Mouse (Mus musculus) heart, postnatal 14 days (tissue): ENCODE results near the gene Cldn1. TPM values are rescaled to one million over a fixed set of nuclear protein-coding genes. Genes with fewer than 3 reads are reported as not detected.

ENCODE experiments used
- DNase-seq, 2 experiments: peaks; one replicate each; pipeline ENCODE4 v3.0.0; 2021 to 2022
- intact Hi-C: fragments of 180-260 bp; cut with DNase I; formaldehyde crosslinking; loops from one replicate; pipeline ENCODE4 v1.15.1; 2025
- long read RNA-seq, 2 experiments: library from polyadenylated mRNA; stranded (forward); transcript quantifications; one replicate each; pipeline ENCODE4 v2.0.0; 2021
- total RNA-seq, 2 experiments: library from RNA; stranded (reverse); gene quantifications; 2 replicates each; pipeline ENCODE4 v1.2.3; 2021

Gene Cldn1
- 1 to 10 TPM in 1 of 2 experiments, under 1 TPM in 1; 0.85 to 1.0 TPM for total RNA-seq
- long read RNA-seq, experiment 1 = 0 reads
- long read RNA-seq, experiment 2 = 0 reads

DNA sequence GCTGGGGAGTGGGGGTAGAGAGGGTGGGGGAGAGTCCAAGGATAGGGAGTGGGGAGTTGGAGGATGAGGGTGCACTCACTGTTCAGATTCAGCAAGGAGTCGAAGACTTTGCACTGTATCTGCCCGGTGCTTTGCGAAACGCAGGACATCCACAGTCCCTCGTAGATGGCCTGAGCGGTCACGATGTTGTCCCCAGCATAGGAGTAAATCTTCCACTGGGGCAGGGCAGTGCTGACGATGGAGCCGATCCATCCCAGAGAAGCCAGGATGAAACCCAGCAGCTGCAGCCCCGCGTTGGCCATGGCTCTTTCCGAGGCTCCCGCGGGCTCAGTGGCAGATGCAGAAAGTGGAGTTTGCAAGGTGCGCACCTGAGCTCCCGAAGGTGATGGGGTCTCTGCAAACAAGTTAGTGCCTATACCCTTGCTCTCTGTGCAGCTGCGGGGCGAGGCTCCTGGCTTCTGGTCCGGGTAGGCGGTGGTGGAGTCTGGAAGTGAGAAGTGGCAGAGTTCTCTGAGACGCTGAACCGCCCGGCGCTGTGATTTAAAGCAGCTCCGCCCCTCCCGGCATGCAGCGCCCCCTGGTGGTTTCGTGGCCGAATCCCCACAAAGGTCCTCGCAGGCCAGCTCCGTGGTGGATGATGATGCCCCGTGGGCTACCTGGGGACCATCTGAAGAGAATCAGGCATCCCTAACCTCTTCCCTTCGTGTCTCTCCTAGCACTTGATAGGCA is at the start of gene Cldn1:
Gene Cldn1, minus strand, starts transcription at position 517 of the 729 bp plus-strand sequence.
- peak; percentile 85 to 91 for DNase-seq
- intact Hi-C loops = loop anchor here (2.0 to 5.0 kb wide), 2 partner anchors 139 to 407 kb away; no protein-coding TSS in a partner anchor

DNA sequence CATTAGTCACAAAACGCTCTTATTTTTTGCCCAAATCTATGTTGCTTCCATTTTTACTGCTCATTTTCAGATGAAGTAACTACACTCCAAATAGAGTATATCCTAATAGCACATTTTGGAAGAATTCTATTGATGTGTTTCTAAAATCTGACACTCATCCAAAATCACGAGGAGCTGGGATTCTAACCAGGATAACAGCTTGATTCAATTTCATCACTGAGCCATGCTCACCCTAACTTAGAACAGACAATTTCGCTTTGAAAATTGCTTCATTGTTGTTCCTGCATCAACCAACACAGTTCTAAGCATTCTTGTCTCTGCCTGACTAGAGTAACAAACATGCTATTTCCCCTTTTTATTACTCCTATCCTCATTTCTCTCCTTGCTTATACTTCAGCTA is 47.0 kb upstream of the Cldn1 start:
- no peak for DNase-seq
- intact Hi-C loops = no loop called here

DNA sequence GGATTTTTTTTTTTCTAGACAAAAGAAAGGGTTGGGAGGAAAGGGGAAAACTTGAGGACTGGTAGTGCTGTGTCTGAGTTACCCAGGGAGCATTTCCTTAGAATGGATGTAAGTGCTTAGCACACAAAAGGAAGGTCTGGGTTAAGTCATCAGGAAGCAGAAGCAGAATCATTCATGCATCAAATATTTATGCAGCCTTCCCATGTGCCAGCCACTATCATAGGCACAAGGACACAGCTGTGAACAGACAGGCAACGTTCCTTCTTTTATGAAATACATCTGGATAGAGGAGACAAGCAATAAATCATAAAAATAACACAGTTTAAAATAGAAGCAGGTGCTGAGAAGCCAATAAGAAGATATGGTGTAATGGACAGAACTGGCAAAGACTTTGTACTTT is 32.4 kb upstream of the Cldn1 start:
- intact Hi-C loops = no loop called here
- no peak for DNase-seq

DNA sequence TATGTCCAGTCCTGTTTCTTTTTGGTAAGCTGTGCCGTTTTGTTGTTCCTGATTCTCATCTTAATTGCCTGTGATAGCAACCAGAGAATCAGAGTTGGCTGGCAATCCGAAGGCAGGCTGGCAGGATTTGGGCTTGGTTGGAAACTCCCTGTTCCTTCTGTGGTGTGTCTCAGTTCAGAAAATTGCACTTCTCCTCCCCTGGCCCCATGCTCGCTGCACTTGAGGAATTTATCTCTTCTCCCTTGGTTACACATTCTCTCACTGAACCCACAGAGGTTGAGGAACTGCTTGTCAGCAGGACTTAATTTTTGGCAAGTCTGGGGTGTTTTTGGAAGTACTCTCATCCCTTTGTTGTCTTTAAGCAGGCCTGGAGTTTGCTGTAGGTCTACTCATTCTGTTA is 29.3 kb upstream of the Cldn1 start:
- DNase-seq = peak in 1 of 2 experiments; percentile 2
- intact Hi-C loops = no loop called here

DNA sequence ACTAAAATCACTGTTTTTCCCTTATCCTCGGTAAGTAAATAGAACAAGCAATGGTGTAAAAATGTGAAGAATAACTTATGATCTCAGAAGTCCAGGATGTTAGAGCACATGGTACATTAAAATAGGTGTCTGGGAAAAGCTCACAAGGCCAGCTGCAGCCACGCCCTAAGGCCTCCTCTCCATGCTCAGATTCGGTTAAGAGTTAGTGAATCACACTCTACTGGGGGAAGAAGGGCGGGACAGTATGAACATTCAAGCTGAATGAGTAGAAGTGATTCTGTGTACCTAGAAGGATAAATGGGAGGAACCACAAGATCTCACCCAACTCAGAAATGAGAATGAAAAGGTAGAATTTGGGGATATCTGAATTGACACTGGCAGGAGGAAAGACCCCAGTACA is 28.9 kb upstream of the Cldn1 start:
- DNase-seq = no peak

DNA sequence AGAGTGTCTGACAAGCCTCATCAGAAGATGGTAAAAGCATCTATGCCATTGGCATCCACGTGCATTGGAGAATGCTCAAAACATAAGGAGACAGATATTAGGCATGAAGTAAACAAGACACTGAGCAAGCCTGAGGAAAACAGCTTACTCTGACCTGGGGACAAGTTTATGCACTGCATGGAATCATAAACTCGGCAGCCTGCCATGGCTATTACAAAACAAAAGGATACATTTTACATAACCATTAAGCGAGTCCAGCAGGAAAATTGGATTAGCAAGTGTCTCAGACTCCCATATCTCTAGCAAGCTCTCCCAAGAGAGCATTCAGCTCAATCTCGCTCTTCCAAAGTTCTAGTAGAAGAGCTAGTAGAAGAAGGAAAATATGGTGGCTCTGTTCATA is 19.3 kb upstream of the Cldn1 start:
- peak in 1 of 2 experiments; percentile 16 for DNase-seq
- intact Hi-C loops = no loop called here

More for the DNA sequence above, 28.9 kb upstream of the Cldn1 start:
- intact Hi-C loops = no loop called here

DNA sequence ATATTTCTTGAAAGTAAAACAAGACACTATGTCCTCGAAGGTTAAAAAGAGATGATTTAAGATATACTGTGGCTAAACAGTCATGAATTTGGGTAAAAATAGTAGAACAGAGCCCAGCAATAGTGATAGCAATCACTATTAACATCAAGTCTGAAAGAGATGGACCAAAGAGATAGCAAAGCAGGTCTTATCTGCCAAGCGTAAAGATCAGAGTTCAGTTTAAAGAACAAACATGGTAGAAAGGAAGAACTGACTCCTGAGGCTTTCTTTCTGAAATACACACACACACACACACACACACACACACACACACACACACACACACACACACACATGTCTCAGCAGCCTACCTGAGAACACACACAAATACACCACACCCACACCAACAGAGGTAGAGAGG is 14.5 kb upstream of the Cldn1 start:
- intact Hi-C loops = no loop called here
- DNase-seq = no peak

DNA sequence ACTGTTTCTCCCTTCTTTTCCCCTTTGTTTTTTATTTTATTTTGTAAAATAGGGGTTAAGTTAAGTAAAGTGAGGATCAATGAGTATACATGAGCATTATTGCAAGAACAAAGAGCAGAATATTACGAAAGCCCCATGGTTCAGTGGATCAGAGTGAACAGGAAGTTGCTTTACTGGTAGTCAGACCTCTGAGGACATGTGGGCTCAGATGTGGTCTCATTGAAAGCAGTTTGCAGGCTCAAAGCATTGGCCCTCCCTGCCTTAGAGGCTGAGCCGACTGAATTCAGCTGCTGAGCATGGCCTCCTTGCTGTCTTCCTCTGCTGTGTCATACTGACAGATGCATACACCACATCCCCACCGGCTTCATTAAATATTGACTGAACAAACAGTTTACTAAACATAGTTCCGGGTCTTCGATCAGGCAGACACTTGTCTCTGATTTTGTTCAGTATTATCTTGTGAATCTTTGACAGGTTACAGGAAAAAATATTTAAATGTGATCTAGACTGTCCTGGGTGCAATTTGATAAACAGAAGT is 12.5 kb upstream of the Cldn1 start:
- intact Hi-C loops = no loop called here
- no peak for DNase-seq

DNA sequence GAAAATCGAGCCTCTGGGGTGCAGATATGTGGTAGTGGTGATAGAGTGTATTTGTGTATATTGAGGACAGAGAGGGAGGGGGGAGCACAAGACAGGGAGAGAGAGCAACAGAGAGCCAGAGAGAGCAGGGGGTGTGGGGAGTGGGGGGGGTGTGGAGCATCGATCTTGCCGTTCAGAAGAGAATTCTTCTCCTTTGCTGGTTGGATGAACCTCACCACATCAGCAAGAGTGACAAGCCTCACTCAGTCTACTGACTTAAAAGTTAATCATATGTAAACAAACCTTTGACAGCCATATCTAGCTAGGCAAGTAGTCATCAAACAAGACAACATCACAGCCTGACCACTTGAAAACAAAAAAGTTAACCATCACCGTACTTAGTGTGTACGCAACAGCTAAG is 5.5 kb upstream of the Cldn1 start:
- intact Hi-C loops = no loop called here
- no peak for DNase-seq

DNA sequence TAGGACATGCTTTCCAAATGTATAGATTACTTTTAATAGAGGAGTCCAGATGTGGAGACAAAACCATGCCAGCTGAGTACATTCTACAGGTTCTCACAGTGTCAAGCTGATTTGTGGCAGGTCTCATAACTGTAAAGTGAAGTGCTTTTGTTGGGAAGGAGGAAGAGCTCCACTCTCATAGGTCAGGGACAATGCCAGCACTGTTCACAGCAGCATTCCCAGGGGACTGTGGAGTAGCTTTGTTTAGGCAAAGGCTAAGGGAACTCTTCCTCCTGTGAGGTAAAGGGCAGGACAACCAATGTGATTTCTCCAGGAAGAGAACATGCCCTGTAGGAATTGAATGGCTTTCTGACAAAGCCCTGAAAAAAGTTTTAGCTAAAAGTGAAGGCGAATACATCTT is 1.5 kb downstream of the Cldn1 start:
- no peak for DNase-seq
- intact Hi-C loops = loop anchor here (2.0 to 5.0 kb wide), 2 partner anchors 138 to 405 kb away; no protein-coding TSS in a partner anchor

DNA sequence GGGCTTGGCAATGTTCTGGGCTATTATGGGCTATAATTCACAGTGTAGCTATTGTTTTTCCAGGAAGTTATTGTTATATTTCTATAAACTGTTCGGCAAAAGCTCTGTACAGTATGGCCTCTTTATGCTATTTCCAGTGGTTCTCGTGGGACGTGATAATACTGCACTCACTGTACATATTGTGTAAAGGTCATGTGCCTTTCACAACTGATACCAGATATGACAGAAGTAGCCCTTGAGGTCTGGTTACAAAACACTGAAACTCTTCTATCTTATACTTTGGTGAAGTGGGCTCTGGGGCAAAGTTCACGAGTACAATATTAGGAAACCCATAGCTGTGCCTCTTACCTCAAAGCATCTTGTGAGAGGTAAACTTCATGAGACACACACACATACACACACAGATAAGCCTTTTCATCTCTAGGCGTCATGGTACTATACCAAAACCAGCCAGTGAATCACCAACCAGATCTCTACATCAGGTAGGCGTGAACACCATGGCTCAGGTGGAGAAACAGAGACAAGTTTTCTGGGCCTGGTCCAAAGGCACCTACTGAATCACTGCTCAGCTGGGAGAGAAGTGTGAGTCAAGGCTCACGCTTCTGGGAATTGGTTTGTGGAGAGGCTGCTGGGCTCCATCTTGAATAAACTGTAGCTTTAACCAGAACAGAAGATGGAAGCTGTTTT is 2.5 kb downstream of the Cldn1 start:
- DNase-seq = no peak
- intact Hi-C loops = no loop called here

DNA sequence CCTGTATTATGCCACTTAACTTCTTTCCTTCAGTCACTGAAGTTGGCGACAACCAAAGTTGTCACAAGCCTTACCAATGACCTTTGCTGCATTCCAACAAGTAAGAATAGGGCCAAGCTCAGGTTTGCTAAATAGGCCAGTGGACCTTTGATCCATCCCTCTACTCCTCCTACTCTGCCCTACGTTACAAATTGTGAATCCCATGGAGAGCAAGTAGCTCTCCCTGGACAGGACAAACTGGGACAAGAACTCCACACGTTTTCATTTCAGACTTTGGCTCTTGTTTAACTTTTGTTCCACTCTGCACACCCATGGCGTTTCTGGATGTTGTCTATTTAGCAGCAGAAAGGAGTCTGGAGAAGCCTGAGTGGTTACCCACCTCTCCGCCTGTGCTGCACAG is 3.5 kb downstream of the Cldn1 start:
- intact Hi-C loops = no loop called here

DNA sequence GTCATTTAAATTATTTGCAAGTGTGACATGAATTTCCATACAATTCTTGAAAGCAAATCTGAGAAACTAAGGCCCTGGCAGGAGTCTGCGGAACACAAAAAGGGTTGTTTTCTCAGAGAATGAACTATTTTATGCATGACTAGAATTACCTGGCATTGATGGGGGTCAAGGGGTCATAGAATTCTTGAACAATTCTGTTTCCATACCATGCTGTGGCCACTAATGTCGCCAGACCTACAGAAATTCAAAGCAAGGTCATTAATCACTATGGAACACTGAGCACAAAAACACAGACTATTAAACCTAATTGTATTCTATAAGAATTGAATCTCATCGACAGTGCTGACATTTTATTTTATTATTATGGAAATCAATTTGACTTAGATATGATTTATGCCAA is 10.9 kb downstream of the Cldn1 start:
- intact Hi-C loops = no loop called here
- no peak for DNase-seq

More for the DNA sequence above, 3.5 kb downstream of the Cldn1 start:
- no peak for DNase-seq

DNA sequence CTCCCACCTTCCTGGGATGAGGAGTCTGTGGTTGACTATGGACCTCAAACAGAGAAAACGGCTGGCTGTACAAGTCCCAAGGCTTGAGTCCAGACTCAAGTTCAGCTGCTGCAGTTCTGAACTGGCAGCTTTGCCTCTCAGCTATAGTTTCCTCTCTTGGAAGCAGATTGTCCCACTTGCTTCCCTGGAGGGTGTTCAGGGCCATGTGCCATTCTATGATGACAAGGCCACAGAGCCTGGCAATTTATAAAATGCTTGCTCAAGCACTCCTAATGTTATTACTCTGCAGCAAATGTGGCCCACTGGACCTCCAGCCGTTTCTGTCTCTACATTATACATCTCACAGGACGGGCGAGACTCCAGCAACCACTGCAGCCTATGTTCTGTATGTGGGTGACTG is 12.0 kb downstream of the Cldn1 start:
- DNase-seq = no peak
- intact Hi-C loops = no loop called here

DNA sequence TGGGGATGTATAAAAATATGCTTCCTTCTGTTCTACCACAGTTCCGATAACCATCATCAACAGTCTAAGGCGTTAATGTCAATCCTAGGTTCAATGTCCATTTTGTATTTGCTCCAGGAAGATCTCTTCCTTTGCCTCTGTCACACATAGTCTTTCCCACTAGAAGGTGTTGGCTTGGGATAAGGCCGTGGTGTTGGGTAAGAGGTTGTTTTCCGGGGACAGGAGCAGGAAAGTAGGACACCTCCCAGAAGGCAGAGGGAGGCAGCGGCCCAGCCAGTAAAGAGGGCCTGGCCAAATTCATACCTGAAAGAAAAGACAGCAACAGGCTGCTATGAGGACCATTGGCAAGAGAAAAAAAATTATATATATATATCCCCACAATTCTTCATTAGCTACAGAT is 12.7 kb downstream of the Cldn1 start:
- intact Hi-C loops = no loop called here
- DNase-seq = no peak

DNA sequence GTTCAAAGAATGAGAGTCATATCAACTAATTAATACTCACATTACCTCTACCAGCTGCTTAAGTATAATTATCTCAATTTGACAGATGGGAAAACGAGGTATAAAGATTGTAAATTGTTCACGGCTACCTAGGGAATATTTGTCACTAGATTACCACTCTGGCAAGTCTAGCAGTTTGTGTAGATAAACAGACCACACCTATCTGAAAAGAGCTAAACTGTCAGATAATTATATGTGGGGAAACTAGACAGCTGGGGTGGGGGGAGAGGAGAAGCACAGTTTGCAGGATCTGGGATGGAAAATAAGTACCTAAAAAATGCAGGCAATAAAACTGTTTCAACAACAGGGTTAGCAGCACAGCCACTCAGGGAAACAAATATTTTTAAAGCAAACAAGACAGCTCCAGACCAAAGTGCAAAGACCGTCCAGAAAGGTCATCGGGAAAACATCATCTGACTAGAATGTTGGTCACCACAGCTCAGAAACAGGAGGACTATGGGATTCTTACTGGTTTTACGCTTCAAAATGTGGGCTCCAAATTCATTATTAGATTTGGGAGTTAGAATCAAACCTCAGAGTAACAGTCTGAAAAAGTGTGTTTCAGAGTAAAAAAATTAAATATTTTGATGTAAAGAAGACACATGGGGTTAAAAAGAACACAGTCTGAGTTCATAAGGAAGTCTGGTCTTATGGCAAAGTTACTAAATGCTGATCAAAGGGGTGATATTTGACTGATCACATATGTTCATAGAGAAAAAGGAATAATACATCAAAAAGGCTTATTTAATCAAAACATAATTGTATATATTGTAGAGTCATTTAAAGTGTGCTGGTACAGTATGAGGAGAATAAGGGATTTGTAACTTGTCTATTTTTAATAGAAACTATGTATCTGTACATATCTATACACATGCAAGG is 13.5 kb downstream of the Cldn1 start:
- no peak for DNase-seq
- intact Hi-C loops = no loop called here

DNA sequence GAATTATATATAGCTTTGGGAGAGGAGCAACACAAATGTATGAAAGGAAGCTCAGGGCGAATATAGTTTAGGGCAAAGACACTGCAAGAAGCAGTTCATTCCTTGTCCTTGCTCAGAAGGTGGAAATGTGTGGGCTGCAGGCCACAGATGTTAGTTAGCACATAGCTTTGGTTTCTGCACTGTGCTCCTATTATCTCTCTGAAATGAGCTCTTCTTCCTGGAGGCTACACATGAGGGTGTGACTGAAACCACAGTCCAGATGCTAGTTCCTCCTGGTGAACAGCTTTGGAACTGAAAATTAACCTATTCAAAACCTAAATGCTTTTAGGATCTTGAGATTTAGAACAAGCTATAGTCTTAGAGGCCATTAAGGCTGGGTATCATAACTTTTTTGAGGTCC is 16.1 kb downstream of the Cldn1 start:
- DNase-seq = no peak
- intact Hi-C loops = no loop called here

DNA sequence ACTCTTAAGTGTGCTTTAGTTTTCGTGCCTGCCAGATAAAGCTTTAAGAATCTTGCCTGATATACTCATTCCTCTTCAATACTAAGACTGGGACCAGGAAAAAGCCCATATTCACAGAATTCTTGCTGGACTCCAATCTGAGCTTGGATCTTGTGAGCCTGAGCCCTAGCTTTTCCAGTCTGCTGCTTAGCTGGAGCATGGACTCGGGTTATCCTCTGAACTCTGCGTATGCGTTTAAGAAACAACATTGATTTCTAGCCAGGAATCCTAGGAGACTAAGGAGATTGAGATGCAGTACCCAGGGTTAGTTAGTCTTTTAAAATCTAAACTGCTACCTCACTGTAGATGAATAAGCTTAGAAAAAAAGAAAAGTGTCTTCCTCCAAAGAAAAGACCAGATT is 20.9 kb downstream of the Cldn1 start:
- DNase-seq = no peak
- intact Hi-C loops = no loop called here

DNA sequence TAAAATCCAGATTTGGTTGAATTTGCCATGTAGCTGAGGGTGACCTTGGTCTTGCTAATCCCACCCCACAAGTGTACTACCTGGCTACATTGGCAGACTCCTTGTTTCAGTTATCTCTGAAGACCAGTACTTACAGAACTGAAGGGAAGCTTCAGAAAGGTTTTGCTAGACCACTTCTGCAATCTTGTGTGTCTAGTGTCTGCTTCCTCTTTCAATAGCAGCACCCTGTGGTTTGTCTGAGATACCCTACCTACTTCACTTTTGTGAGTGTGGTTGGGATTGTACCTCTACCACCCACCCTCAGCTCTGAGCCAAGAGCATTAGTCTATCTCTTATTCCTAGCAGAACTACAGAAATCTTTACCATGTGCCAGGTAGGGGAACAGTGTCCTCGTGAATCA is 22.8 kb downstream of the Cldn1 start:
- no peak for DNase-seq
- intact Hi-C loops = no loop called here

DNA sequence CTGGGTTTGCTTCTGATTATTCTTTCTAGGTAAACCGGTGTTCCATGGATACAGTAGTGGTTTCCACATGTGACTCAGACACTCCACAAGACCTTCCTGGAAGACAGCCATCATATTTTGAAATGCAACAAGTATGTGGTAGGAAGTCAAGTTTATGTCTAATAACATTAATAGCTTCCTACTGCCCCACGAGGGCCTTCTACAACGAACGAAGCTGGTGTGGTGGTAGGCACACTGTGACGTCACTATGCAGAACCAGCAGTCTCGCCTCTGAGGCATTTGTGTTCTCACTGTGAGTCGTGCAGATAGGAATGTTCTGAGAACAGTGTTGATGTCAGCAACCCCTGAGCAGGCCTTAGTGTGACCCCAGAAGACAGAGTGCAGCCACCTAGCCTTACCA is 55.4 kb downstream of the Cldn1 start:
- no peak for DNase-seq
- intact Hi-C loops = no loop called here

DNA sequence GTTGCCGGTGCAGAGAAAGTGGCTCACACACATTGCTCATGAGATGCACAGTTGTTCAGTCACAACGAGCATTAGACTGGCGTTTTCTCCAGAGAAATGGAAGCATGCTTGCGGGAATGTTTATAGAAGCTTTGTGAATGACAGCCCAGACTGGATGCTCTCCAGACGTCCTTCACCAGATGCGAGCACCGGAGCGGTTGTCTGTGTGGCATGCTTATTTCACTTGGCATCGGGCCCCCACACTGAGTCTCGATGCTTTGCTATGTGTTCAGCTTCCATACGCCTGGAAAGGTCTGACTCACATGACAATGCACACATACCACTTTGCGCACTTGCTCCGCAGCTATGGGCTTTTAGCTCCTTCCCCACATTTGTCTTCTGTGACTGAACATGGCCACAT is 56.8 kb downstream of the Cldn1 start:
- intact Hi-C loops = no loop called here
- no peak for DNase-seq
